Mouse (Mus musculus): Measurements from ENCODE around the gene Wnt9b.

Wnt9b gene

DNA sequence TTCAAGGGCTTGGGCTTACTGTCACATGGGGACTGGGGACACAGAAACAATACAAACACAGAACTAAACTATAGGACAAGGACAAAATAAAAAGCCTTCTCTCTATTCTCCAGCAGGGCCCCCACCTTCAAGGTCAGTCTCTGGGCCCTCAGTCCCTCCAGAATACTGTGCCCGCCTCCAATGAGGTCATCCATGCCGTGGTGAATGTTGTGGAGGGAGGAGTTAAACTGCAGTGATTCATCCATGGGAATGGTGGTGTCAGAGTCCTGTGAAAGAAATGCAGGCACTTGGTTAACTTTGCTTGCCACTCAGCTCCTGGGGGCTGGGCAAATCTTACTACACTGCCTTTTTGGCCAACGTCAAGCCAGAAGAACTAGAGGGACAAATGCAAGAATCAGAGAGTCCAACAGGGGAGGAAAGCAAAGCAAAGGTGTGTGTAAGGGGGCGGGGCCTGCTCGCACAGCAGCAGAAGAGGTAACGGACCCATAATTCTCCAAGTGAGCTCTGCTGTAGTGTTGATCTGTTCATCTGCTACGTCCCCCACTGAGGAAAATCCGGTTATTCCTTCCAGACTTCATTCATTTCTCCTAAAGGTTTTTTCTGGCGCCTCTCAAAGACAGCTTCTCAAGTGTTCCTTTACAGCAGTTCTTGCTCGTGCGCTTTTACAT lies 65.8 kb downstream of the Wnt9b start:
- no peak for DNase-seq (ENCODE audit: low read depth, low spot score)
